In genomic region chr2:12348914-12349313, GRCm38 (mm10) we compare ENCODE assay signal across 23 mouse cellular contexts. TPM values are rescaled to one million over a fixed set of nuclear protein-coding genes. Genes with fewer than 3 reads are reported as not detected.
DNase-seq lines count a peak whose midpoint lies in the region; ATAC-seq and TF ChIP-seq lines count a peak whose summit lies in the region.
"Had no signal": no experiment of that assay in that cellular context is flagged by ENCODE, and none has a peak within 500 bp of the region (broad histone marks: within the 10 kb centered on the region; RNA-seq: fewer than 3 reads in every experiment).

No protein-coding gene starts in this region.

- no peak for TF ChIP-seq CTCF in lung, embryonic 14.5 days (IDR thresholded peaks at IDR 0.05; ENCODE audit: low read depth)

- WGBS in heart, embryonic 16.5 days: 34% methylated on average over 2 of the region's 2 CpGs
- WGBS in lung, embryonic 14.5 days: 67% methylated on average over 2 of the region's 2 CpGs

- H3K36me3 ChIP-seq in heart, embryonic 16.5 days (ENCODE audit: control insufficient read depth, insufficient read depth): no peaks in the 10 kb centered on the region; the same call in 1 of the 2 replicates
- 0 out of 2 replicates have a peak, but pooled peaks cover 11% of the 10 kb centered on the region for H3K36me3 ChIP-seq in lung, embryonic 14.5 days (ENCODE audit: insufficient read depth)
- H3K36me3 ChIP-seq: embryonic facial prominence, embryonic 15.5 days had no signal

- peaks cover 8% of the 10 kb centered on the region for H3K4me1 ChIP-seq in heart, embryonic 16.5 days (ENCODE audit: control insufficient read depth, insufficient read depth, low read length)
- no peaks in the 10 kb centered on the region for H3K4me1 ChIP-seq in lung, embryonic 14.5 days (ENCODE audit: insufficient read depth)
- H3K4me1 ChIP-seq: forebrain, embryonic 12.5 days; hindbrain, embryonic 13.5 days had no signal

- ATAC-seq in heart, embryonic 16.5 days (replicated peaks; ENCODE audit: extremely low read depth, insufficient read depth, low FRiP score): peak; percentile 55
- no peak for ATAC-seq in lung, embryonic 14.5 days (ENCODE audit: insufficient read depth)
- ATAC-seq: forebrain, embryonic 16.5 days; hindbrain, postnatal 0 days had no signal

- peak overlapping the region; percentile 76 for H3K27ac ChIP-seq in heart, embryonic 16.5 days (ENCODE audit: low read length)
- peak overlapping the region; percentile 50; the same call in 1 of the 2 replicates for H3K27ac ChIP-seq in lung, embryonic 14.5 days (ENCODE audit: low read depth)
- H3K27ac ChIP-seq: embryonic facial prominence, embryonic 15.5 days; forebrain, embryonic 12.5 days; hindbrain, embryonic 13.5 days; hindbrain, postnatal 0 days had no signal

- H3K4me3 ChIP-seq in heart, embryonic 16.5 days (ENCODE audit: low read length): no peak overlapping the region
- no peak overlapping the region for H3K4me3 ChIP-seq in lung, embryonic 14.5 days (ENCODE audit: low read depth, low read length)
- H3K4me3 ChIP-seq: embryonic facial prominence, embryonic 15.5 days; forebrain, embryonic 12.5 days; hindbrain, embryonic 13.5 days had no signal

- H3K27me3 ChIP-seq in heart, embryonic 16.5 days (ENCODE audit: control insufficient read depth, insufficient read depth, low read length): no peaks in the 10 kb centered on the region
- H3K27me3 ChIP-seq in lung, embryonic 14.5 days (ENCODE audit: insufficient read depth, low read length): no peaks in the 10 kb centered on the region
- H3K27me3 ChIP-seq: embryonic facial prominence, embryonic 15.5 days; forebrain, embryonic 12.5 days; hindbrain, embryonic 13.5 days had no signal

- intact Hi-C loops in heart, postnatal 36 days (cut with DNase I): no loop called here

- no peaks in the 10 kb centered on the region for H3K9me3 ChIP-seq in heart, embryonic 16.5 days (replicated peaks; ENCODE audit: control insufficient read depth, low read length)
- no peaks in the 10 kb centered on the region for H3K9me3 ChIP-seq in lung, embryonic 14.5 days (ENCODE audit: low read depth, low read length)
- H3K9me3 ChIP-seq: embryonic facial prominence, embryonic 15.5 days; forebrain, embryonic 12.5 days; hindbrain, embryonic 13.5 days had no signal

- H3K4me2 ChIP-seq in heart, embryonic 16.5 days (ENCODE audit: low read depth, low read length): no peak overlapping the region
- no peak overlapping the region for H3K4me2 ChIP-seq in lung, embryonic 14.5 days
- H3K4me2 ChIP-seq: embryonic facial prominence, embryonic 15.5 days; forebrain, embryonic 12.5 days; heart, embryonic 11.5 days; hindbrain, embryonic 13.5 days had no signal

- peak overlapping the region; percentile 43; the same call in 1 of the 2 replicates for H3K9ac ChIP-seq in heart, embryonic 16.5 days (ENCODE audit: low read length)
- no peak overlapping the region for H3K9ac ChIP-seq in lung, embryonic 14.5 days
- H3K9ac ChIP-seq: embryonic facial prominence, embryonic 15.5 days; forebrain, embryonic 12.5 days; hindbrain, embryonic 13.5 days had no signal

- DNase-seq in heart, adult 11 months: peak; percentile 61
- DNase-seq in heart, postnatal 36 days: no peak
- DNase-seq in heart, adult 9 months (ENCODE audit: low spot score in 2 of 2): no peak
- DNase-seq in lung, embryonic 14.5 days: peak; percentile 9
- no peak for DNase-seq in lung, postnatal 36 days
- DNase-seq in fibroblast of lung, adult 2 months (ENCODE audit: low read depth): peak; percentile 12
- no peak for DNase-seq in left cerebral cortex, adult 8-10 months (ENCODE audit: low spot score in 2 of 2)
- DNase-seq: adrenal gland, adult 2 months; adrenal gland, postnatal 25 days; cerebellum, adult 18-20 months; cerebellum, adult 9-11 months; cerebellum, postnatal 36 days; gastrocnemius, postnatal 10 days; heart, postnatal 4 days; kidney, adult 11 months had no signal

RNA-seq across cellular contexts. Expression of gene Itga8, which starts 47.2 kb away (rescaled TPM):
- 1 to 10 TPM; 5.9 to 6.8 TPM for total RNA-seq in heart, postnatal 36 days (2021)
- 8.9 and 12.4 TPM in 2 replicates for polyA plus RNA-seq in heart, embryonic 16.5 days (2015; fragmentation: Nextera tagmentation; extraction: Ambion mirVana)
- polyA plus RNA-seq in lung, embryonic 14.5 days (2014; fragmentation: Nextera tagmentation; extraction: Ambion mirVana): 42.6 and 44.1 TPM in 2 replicates
- total RNA-seq in left cerebral cortex, adult 8-10 months (2022): 1 to 10 TPM; 9.1 to 9.3 (median 9.2) TPM
- polyA plus RNA-seq: C2C12 had no signal

Comparison
In these comparisons a context has a peak if more than half of its experiments do, and no peak if none do; other contexts are left out.
1. DNase-seq: peak in heart, adult 11 months (single experiment), lung, embryonic 14.5 days (single experiment) and fibroblast of lung, adult 2 months (single experiment); none in heart, postnatal 36 days (0 of 2), heart, adult 9 months (0 of 2), lung, postnatal 36 days (single experiment) and left cerebral cortex, adult 8-10 months (0 of 2).